Mouse (Mus musculus) B cell, adult 2 months (primary cell): ENCODE data around the gene Arhgap31.

Experiments
- DNase-seq, 2 experiments: peaks; one replicate each; pipeline ENCODE4 v3.0.0; 2022

The Arhgap31 gene

DNA sequence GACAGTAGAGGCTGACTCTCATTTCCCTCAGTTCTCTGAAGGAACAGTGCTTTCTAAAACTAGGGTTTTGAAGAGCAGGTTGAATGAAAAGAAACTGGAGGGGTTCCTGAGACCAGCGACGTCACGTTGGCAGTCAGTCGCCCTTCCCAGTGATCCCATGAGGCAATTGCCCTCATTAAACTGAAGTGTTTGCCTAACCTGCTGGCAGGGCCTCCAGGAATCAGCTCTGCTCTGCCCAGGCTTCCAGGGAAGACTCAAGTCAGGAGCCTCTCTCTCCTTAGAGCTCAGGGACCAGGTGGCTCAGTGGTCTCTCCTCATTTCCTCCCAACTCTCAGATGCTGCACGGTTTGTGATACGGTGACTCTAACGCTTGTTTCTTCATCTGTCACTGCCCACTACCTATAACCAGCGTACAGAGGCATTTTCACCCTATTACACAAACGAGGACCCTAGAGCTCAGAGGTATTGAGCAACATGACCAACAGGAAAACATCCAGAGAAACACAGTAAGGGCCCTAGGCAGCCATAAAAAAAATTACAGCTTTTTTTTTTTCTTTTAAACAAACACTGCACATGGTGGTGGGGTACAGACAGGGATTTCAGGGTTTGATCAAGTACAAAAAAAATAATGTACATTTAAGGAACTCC, 64.2 kb downstream of the Arhgap31 start:
- no peak for DNase-seq

DNA sequence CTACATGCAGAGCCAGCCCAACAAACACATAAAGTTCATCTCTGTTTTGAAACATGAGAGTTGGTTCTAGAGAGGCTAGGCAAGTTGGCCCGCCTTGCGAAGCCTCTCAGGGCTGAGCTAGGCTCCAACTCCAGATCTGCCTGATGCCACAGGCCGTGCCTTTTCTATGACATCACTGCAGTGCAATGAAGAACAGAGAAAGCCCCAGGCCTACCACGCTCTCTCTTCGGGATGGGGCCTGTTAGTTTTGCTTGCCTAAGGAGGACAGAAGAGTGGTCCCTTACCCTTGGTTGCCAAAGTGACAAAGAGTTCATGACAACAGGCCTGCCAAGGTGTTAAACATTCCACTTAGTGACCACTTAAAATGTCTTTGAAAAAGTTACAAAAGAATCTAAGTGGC, 64.9 kb downstream of the Arhgap31 start:
- DNase-seq, result no peak

DNA sequence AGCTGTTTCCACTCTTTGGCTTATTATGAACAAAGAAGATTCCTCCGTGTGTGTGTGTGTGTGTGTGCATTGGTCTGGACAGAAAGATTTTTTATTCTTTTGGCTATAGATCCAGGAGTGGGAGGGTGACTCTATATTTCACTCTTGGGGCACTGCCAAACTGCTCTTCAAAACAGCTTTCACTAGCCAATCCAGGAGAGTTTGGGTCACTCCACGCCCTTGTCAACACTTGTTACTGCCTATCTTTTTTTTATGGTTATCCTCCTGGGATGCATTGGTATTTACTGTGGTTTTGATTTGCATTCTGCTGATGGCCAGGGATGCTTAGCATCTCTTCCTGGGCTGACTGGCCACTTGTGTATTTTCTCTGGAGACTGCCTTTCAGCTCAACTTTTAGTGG, 68.6 kb downstream of the Arhgap31 start:
- DNase-seq, result no peak

DNA sequence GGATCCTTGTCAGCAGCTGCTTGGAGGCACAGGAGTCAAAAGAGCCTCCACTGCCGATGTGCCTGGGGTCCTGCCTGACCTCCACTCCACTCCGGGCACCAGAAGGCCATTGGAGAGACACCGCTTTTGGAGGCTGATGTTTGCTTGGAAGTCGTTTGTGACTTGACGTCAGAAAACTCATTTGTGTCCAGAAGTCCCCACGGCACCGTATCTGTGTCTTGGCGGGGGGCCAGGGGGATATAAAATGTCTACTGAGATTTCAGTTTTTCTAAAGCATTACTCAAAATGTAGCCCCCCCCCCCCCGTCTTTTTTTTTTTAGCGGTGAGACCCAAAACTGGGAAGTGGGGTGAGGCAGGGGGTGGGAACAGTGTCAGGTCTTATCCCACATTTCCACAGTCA, 76.0 kb downstream of the Arhgap31 start:
- no peak for DNase-seq

DNA sequence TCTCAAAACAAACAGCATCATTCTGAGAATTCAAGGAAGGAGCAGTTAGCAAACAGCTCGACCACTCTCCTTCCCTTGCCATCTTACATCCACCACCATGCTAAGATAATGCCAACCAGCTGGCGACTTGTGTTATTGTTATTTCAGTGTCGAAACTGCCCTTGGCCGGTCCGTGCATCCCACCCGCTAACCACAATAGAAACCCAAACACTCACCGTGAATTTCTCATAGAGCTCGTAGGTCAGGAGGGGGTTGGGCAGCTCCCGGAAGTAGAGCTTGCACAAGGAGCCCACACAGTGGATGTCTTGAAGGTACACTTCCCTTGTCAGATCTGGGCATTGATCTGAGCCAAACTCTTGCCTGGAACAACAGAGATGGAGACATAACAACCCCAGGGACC, 76.4 kb downstream of the Arhgap31 start:
- peak; percentile 6 to 7 for DNase-seq

DNA sequence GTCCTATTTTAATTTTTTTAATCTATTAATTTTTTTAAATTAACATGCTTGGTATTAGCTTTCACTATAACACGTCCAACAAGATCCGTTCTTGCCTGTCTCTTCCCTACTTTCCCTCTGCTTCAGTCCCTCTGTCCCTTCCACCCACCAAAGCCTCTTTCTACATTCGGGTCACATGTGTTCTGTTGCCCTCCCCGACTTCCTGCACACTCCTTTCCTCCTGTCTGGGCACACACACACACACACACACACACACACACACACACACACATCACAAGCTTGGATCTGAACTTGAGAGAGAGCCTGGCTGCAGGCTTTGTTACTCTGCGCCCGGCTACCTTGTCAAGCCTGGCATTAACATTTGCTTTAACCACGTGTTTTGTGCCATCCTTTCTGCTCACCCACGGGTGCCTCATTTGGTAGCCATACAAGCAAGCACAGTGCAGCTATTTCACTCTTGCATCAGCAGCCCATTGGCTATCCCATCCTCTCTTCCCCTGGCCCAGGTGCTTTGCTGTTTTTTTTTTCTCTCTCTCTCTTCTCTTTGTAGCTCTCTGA, 77.2 kb downstream of the Arhgap31 start:
- DNase-seq, result no peak

DNA sequence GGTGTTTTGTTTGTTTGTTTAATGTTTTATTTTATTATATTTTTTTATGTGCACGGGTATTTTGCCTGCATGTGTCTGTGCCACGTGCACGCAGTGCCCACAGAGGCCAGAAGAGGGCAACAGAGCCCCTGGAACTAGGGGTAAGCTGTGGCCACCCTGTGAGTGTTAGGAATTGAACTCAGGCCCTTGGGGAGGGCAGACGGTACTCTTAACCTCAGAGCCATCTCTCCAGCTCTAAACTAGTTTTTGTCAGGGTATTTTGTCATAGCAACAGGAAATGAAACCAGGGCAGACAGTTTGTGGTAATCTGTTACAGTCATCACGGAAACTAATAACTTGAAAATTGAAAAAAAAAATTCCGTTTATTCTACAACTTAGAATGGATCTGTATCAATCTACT, 80.9 kb downstream of the Arhgap31 start:
- peak; percentile 68 to 69 for DNase-seq

DNA sequence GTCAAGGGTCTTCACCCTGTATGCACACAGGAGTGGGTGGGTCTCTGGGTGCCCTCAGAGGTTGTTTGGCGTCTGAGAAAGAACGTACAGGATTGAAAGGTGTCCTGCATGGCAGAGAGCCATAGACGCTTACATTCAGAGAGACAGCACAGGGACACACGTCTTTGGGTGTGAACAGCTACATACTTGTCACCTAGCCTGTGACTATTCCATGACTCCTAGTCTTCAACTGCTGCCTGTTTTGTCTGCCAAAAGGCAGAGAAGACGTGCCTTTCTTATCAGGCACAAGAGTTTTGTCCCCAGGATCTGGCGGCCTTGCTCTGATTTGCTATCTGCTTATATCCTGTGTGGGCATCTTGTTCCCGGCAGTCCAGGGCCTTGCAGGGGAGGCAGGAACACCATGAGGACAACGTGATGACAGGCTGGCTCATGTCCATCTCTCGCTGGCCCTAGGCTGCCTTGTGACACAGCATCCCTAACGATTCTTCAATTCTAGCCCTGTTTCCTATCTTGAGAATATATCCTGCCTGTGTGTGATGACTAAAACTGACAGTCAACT, 87.2 kb downstream of the Arhgap31 start:
- DNase-seq, result no peak

DNA sequence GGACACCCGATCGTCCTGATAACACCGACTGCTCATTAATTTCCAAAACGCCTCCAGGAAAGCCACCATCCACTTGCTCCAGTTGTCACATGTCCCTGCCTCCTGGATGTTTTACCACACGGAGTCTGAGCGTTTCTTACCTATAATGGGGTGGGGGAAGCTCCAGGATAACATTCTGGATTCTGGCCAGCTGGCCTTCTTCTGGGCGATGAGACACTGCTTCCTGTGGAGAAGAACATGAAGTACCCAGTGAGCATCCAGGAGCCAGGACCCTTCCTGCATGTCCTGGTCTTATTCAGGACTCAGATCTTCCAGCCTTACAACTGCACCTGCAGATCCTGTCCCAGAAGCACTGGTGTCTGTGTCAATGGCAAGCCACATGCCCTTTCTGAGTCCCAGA, 87.7 kb downstream of the Arhgap31 start:
- no peak for DNase-seq

DNA sequence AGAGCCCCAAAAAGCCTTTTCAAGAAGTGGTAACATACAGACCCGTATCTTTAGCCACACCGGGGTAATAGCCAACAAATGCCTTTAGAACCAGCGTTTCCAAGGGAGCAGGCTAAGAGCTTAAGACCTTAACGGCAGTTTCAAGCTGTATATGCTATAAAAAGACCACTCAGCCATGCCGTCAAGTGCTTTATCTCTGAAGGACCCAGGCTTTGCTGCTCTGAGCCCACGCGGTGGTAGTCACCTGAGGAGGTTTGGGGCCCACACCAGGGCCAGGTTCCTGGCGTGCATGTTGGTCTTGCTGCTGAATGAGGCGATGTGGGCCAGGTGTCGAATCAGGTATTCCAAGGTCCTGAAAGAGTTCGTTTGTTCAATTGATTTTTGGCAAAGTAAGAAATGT, 88.8 kb downstream of the Arhgap31 start:
- DNase-seq, result no peak

DNA sequence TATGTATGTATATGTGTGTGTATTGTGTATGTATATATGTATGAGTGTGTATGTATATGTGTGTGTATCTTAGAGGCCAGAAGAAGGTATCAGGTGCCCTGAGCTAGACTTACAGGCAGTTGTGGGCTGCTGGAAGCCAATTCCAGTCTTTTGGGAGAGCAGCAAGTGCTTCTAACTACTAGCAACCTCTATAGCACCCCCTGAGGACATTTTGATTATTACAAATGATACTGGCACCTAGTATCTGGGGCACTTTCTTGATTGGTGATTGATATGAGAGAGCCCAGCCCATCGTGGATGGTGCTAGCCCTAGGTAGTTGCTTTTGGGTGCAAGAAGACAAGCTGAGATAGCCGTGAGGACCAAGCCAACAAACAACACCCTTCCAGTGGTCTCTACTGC, 90.8 kb downstream of the Arhgap31 start:
- DNase-seq, result no peak

DNA sequence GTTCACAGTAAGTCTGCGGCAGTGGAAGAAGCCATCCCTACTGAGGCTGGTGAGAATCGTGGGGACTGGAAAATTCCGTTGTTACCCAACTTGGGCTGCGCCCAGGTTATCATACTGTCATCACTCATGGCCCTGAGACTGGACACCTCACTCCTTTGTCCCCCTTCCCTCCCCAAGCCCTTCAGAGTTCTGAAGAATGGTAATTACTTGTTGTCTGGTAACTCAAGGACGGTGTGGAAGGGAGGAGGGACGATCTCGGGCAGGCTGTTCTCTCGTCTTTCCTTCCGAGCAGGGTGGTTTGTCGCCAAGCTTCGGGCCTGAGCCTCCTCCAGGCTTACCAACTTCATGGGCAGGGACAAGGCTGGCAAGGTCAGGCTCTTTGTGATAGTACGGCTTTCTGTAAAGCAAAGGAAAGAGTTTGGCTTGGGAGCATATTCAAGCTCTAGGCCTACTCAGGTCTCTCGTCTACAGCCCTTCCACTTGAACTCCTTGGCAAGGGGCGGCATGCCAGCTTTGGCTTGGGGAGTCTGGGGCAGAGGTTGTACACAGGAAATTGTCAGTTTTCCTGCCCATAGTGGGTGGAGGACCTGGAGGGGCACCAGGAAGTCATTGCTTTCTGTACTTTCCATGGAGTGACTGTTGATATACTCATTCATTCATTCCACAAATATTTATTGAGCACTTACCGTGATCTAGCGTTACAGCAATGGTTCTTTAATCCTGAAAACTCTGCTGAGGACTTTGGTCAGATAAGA, 92.2 kb downstream of the Arhgap31 start:
- DNase-seq, result no peak

DNA sequence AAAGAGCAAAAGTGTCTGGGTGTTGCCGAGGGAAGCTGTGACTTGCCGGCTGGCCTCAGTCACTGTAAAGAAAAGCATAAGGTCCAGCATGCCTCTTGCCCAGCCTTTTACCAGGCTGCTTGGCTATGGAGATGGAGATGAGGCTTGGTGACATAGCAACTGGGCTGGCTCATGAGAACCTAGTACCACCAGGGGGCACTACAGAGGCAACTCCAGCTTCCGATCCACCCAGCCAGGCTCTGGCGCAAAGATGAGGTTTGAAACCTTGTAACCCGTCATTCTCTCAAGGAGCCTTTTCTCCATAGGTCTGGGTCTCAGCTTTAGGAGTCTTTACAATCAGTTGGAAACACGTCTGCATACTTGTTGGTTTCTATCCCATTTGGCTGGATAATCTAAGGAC, 94.0 kb downstream of the Arhgap31 start:
- DNase-seq, result peak; percentile 80

DNA sequence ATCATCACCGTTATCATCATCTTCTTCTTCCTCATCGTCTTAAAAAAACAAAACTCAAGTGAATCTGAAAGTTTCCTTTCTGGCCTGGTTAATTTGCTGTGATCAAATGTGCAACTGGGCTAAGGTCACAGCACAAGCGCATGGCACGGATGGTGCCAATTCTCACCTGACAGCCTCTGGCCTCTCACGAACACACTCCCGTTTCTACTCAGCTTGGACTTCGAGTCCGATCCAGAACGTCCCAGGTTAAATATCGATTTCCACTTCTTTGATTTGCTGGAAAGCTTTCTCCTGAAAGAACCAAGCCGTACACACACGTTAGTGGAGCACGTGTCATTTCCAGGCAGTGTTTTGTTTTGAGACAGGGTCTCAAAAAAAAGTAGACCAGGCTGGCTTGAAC, 95.1 kb downstream of the Arhgap31 start:
- no peak for DNase-seq

DNA sequence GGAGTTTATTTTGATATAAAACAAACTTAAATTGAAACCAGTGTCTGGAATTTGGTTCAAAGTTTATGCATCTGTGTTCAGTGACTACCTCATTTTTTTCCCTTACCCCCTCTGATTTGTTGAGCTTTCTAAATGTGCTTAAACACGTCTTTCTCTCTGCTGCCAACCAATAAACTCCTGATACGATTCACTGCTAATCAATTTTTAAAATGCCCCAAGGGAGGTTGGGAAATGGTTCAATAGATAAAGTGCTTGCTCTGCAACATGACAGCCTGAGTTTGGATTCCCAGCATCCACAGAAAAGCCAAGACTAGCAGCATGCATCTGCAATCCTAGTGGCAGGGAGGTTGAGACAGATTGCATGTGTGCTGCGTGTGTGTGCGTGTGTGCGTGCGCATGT, 99.4 kb downstream of the Arhgap31 start:
- no peak for DNase-seq

DNA sequence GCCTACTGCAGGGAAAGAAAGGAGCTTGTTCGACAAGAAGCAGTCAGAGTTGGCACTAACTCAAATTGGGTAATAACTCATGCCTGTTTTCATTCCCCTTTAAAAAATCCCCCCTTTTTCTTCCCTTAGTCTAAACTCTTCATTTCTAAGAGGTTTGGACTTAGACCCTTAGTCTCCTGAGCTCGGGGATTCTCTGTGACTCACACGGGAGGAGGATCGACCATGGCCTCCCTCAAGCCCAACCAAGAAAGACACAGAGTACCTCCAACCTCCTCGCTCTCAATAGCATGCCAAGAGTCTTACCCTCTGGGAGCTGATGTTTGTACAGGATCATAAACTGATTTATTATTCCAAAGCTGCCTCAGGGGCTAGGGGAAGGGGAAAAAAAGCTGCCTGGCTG, 100.4 kb downstream of the Arhgap31 start:
- DNase-seq, result no peak

DNA sequence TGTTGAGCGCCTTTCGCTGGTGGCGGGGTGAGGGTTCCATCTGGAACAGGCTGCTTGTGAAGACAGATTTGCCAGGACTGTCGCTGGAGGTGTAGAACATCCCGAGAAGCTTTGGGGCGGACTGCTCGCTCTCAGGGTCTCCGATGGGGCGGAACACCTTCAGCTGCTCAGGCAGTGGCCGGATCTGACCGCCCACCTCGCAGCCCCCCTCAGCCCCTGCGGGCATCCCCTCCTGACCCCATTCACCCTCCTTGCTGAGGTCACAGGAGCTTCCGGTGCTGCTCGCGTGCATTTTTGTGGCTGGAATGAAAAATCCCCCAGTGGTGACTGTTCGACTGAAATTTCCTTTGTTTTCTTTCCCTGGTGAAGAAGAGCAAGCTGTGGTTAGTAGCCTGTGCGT, 104.0 kb downstream of the Arhgap31 start:
- DNase-seq, result no peak

DNA sequence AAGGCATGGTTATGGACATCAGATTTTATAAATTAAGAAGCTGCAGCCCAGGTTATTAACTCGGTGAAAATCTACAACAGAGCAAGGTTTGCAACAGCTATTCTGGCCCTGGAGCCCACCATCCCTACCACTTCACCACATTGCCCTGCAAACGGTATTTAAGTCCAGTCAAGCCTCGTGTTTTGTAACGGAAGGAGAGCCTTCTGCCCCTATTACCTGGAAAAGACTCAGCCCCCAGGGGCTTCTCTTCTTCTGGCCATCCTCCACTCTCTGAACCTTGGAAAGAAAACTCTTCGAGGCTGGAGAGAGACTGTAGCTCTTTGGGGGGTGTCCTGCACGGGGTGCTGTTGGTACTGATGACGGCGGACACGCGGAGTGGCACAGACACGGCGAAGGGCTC, 104.4 kb downstream of the Arhgap31 start:
- DNase-seq, result no peak

DNA sequence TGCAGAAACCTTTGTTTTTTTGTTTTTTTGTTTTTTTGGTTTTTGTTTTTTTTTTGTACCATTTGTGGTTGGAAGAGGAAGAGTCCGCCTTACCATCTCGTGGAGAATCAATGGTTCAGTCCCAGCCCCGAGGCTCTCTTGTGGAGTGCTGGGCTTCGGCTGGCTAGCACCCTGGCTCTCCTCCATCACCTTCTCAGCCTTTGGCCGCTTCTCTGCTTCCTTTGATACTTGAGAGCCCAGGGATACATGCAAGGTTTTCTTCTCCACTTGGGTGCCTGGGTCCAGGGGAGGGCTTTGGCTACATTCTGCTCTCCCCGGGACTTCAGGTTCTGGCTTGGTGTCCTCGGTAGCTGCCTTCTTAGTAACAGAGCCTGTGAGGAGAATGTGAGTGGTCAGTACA, 106.6 kb downstream of the Arhgap31 start:
- DNase-seq, result no peak

DNA sequence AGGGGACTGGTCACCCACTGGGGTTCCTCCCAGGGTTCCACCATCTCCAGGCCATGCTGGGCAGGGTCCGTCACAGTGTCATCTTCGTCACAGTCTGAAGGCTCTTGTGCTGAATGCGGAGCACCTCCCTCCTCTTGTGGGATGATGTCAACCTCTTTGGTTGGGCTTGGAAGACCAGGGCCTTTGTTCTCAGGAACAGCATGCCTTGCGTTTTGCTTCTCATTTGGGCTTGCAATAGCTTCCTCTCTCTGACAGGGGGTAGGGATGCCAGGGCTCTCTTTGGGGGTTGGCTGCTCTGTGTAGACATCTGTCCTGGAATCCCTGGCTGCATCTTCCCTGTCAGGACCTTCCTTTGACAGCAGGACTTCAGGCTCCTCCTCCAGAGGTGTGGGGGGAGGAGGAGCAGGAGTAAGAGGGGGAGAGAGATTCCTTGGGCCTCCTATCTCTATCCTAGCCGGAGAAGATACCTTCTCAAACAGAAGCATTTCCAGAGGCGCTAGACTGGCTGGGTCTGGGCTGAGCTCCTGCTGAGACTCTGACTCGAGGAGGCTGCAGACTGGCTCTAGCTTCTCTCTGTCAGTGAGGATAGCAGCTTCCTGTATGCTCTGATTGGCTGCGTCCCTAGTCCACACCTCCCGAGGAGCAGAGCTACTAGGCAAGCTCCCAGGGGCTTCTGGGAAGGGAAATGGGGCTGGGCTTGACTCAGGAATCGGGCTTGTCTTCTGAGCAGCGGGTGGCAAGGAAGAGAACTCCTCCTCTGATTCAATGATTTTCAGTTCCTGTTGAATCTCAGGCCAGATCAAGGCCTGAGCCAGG, 109.9 kb downstream of the Arhgap31 start:
- no peak for DNase-seq

DNA sequence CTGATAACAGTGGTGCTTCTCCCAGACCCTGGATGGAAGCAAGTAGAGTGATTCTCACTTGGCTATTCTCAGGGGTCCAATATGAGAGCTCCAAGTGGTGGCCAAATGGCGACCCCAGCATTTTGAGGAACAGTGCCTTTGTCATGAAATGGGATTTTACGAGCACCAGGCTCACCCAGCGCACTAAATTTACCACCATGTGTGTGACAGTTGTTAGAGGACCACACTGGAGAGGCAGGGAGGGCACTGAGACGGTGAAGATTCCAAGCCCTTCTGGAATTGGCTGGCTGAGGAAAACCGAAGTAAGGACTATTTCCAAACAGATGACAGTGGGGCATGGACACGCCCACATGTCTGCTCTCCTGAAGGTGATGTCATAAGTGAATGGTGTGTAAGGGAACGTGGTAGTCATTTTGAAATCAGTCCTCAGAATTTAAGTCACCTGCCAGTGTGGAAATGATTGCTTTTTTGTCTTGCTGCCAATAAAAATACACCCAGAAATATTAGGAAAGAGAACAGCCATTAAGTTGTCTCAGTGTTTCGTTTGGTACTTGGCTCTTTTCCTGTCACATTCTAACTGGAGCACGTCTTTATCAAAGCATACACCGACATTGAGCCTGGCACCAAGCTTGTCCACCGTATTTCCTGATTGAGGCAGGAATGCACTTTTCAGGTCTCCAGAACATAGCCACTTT, 113.9 kb downstream of the Arhgap31 start:
- no peak for DNase-seq

DNA sequence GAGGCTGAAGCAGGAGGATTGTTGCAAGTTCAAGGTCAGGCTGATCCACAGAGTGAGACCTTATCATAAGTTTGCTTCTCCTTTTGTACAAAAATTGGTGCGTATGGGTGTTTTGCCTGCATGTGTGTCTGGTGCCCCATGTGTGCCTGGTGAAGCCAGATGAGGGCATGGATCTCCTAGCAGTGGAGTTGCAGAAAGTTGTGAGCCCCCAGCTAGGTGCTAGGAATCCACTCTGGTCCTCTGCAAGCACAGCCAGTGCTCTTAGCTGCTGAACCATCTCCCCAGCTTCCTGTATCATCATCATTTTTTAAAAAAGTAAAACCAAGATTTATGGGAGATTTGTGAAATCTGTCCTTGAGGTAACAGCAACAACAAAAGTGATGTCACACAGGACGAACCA, 116.4 kb downstream of the Arhgap31 start:
- no peak for DNase-seq

DNA sequence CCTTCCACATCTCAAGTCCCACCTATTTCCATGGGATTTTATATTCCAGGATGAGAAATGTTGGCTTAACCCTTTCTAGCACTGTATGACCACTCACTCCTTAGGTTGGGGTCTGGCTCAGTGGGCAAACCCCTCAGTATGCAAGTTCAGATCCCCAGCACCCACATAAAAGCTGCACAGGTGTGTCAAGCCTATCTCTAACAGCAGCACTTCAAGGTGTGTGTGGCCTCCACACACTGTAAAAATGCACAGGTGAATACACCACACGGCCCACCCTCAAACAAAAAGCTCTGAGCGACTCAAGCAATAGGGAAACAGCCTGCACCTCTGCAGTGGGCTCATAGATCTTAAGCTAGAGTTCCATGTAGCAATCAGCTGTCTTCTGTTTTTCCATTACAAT, 117.0 kb downstream of the Arhgap31 start:
- DNase-seq, result no peak
